Mouse (Mus musculus): ENCODE measurements around the gene Gm3532. TPM values are rescaled to one million over a fixed set of nuclear protein-coding genes. Genes with fewer than 3 reads are reported as not detected.
"Not testable (repeated sequence)": the region's sequence is repeated elsewhere in the genome, so short reads cannot be mapped to it uniquely, and the experiment has no call there.

Gm3532 gene
- not detected for total RNA-seq (2021)
- not detected in 2 replicates for polyA plus RNA-seq (2012; rRNA removed)
- long read RNA-seq, result 0 reads

DNA sequence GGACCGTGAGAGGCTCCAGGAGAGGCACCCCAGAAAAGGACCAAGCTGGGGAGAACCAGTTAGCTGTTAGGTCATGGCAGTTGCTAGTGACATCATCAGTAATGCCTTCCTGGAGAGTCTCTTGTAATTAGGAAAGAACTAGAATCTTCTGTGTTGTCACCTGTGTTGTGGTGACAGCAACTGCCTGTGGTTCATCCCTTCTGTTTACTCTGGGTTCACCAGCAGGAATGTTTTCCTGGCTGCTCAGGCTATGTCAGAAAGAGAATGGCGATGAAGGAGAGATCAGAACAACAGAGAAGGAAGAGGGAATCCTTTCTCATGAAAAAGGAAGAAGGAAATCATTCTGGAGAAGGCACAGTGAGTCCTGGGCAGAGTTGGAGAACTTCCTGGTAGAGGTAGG is at the start of gene Gm3532:
TSS of gene Gm3532 (plus strand) at position 301 of the 400 bp plus-strand sequence.
- not testable (repeated sequence) for DNase-seq

DNA sequence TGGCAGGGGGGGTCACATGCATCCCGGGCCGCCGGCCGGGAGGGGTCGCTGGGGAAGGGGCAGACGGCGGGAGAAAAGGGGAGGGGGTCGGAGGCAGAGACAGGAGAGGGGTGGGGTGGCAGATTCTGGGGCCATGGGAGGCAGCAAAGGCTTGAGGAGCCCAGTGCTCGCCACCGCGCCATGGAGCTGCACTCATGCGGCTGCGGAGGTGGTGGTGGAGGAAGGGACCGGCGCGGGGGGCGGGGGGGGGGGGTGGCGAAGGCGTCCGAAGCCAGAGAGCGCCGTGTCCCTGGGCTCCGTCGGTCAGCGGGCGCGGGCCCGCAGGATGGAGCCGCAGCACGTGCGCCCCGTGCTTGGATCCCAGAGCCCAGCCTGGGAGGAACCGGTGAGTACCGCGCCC is 36.9 kb upstream of the Gm3532 start, which contains the start of gene Gm3488:
TSS of gene Gm3488 (plus strand) at position 301 of the 400 bp plus-strand sequence.
- not testable (repeated sequence) for DNase-seq

Other genes starting within 250 kb of the Gm3532 start
- gene Gm3542, start 203.6 kb upstream of the Gm3532 start, total RNA-seq (2021), result not detected
- not detected in 2 replicates for gene Gm3542, start 203.6 kb upstream of the Gm3532 start, polyA plus RNA-seq (2012; rRNA removed)
- gene Gm3500, start 149.4 kb upstream of the Gm3532 start, total RNA-seq (2021), result not detected
- not detected in 2 replicates for gene Gm3500, start 149.4 kb upstream of the Gm3532 start, polyA plus RNA-seq (2012; rRNA removed)
- gene Gm3194, start 83.0 kb upstream of the Gm3532 start, total RNA-seq (2021), result not detected
- not detected in 2 replicates for gene Gm3194, start 83.0 kb upstream of the Gm3532 start, polyA plus RNA-seq (2012; rRNA removed)
- gene Gm8246, start 60.7 kb upstream of the Gm3532 start, total RNA-seq (2021), result not detected
- not detected in 2 replicates for gene Gm8246, start 60.7 kb upstream of the Gm3532 start, polyA plus RNA-seq (2012; rRNA removed)
- gene Gm3187, start 54.3 kb upstream of the Gm3532 start, total RNA-seq (2021), result not detected
- gene Gm3187, start 54.3 kb upstream of the Gm3532 start, polyA plus RNA-seq (2012; rRNA removed), result not detected in 2 replicates
- not detected for gene Gm3488, start 36.8 kb upstream of the Gm3532 start, total RNA-seq (2021)
- gene Gm3488, start 36.8 kb upstream of the Gm3532 start, polyA plus RNA-seq (2012; rRNA removed), result 0.06 TPM in 1 of 2 replicates, not detected in the other
- gene Gm8265, start 94.5 kb downstream of the Gm3532 start, total RNA-seq (2021), result not detected
- gene Gm8265, start 94.5 kb downstream of the Gm3532 start, polyA plus RNA-seq (2012; rRNA removed), result not detected in 2 replicates
- gene Gm9603, start 149.0 kb downstream of the Gm3532 start, total RNA-seq (2021), result not detected
- not detected in 2 replicates for gene Gm9603, start 149.0 kb downstream of the Gm3532 start, polyA plus RNA-seq (2012; rRNA removed)
- not detected for gene Gm3373, start 203.1 kb downstream of the Gm3532 start, total RNA-seq (2021)
- gene Gm3373, start 203.1 kb downstream of the Gm3532 start, polyA plus RNA-seq (2012; rRNA removed), result not detected in 2 replicates

Measured in adrenal gland, adult 2 months (tissue).